Mouse (Mus musculus): ENCODE measurements around the gene March11.

The March11 gene

DNA sequence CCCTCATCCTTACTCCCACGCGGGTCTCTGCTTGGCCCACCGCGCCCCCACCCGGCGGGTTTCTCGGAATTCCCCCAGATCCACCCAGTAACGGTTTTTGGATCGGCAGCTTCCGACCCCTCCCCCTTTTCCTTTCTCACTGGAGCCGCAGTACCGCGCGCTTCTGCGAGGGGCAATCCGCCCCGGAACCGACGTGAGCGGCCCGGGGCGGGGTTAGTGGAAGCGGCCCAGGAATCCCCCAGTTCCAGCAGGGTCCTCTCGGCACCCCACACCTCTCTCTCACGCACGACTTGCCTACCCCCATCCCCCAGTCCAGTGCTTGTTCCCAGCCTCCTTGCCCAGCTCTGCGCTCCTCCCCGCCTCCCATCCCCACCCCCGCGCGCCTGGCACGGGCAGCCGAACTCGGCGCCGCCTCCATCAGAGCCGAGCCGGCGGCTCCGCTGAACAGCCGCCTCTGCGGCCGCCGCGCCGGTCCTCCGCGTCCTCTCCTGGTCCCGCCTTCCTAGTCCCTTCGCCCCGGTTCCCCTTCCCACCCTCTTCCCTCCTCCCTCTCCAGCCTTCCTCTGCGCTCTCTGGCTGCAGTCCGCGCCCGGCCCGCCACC is at the start of gene March11:
Gene March11, plus strand, starts transcription at position 420 of the 602 bp plus-strand sequence.
- DNase-seq, result peak; percentile 2

GRCm38 (mm10) chr15:26262336-26262735 is 46.5 kb upstream of the March11 start:
- DNase-seq, result no peak

DNA sequence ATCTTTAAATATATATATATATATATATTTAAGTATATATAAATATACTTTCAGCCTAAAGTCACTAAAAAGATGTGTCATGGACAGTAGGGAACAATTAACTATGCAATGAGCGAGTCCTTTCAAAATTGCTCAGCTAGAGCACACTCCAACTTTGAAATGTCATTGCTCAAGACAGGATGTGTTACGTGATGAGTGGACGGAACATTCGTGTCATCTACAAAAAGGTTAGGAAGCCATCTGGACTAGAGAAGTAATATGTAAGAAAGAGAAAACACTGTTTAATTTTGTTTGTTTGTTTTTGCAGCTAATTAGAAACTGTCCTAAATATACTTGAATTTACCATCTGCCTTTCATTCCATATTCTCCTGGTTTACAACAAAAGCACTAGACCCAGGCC is 39.3 kb upstream of the March11 start:
- DNase-seq, result no peak

DNA sequence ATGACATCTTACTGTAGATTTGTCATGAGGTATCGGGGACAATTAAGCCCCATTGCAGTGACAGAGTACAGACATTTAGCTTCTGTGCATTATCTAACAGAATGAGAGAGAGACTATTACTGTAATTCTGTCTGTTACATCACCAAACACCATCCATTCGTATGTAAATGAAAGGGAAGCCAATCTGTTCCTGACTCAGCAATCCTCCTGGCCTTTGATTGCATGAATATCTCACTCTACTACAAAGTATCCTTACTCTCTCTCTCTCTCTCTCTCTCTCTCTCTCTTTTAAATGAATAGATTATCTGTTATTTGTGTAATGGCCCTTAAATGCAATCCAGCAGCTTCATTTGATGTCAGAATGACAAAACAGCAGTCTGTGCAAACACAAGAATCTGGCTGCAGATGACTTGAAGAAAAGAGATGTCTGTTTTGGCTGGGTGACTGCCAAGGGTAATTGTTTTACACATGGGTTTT is 32.8 kb upstream of the March11 start:
- DNase-seq, result no peak

DNA sequence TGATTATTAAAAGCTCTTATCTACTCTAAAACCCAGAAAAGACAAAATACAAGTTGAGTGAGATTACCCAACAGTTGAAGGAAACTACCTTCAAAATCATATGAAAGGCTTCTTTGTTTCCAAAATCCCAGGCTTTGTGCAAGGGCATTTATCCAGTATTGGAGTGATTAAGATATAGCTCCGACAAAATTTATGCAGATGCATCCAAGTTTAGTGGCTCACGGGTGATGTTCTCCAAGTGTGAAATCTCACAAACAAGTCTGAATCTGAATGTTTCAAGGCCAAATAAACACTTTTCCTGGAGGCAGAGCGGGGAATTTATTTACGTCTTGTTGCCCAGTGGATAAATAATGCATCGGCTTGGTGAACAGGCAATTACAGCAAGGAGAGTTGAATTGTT is 32.2 kb upstream of the March11 start:
- no peak for DNase-seq

DNA sequence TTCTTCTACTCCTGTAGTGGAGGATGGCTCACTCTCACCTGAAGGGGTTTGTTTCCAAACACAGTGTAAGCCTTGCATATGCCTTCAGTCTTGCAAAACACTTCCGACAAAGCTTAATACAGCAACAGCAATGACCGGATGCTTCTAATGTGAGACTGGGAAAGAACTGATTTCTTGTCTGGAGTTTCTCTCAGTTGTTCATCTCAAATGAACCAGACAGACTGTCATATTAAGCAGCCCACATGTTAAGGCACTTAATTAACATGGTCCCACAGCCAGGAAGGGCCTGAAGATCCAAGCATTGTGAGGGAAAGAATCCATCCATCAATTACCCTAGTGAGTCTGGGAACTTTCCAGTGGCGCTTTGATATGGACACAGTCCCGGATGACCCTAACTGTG is 17.0 kb upstream of the March11 start:
- no peak for DNase-seq

DNA sequence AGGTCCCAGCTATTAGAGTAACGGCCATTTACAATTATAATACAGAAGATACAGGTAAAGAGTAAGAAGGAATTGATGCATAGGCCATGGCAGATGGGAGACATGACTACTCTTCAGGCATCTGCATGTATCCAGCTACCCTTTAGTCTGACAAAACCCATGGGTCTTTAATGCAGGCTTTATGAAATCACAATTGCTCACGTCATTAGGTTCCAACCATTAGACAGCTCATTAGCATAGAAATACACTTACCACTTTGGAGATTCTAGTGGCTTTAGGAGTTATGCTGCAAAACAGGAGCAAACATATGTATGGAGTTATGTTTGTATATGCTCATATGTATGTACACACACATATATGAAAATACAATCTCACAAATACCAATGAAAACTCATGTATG is 16.0 kb upstream of the March11 start:
- DNase-seq, result no peak

- no peak for DNase-seq
Observed at GRCm38 (mm10) chr15:26293215-26293614, 15.6 kb upstream of the March11 start.

DNA sequence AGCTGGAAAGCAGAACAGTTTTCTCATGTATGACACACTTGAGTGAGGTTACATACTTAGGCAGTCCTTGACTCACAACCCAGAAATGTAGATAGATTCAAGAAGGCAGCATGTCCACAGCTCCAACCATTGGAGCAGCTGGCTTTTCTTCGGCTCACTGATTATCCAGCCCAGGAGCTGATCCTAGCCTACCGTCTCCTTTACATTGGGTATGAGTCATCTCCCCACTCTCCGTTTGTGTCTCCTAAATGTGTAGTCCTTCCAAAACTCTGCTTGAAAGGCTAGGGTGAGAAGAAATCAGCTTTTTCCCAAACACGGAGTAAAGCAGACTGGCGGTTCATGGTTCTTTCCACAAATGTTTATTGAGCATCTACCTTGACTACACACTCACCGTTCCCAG is 10.2 kb upstream of the March11 start:
- DNase-seq, result no peak

DNA sequence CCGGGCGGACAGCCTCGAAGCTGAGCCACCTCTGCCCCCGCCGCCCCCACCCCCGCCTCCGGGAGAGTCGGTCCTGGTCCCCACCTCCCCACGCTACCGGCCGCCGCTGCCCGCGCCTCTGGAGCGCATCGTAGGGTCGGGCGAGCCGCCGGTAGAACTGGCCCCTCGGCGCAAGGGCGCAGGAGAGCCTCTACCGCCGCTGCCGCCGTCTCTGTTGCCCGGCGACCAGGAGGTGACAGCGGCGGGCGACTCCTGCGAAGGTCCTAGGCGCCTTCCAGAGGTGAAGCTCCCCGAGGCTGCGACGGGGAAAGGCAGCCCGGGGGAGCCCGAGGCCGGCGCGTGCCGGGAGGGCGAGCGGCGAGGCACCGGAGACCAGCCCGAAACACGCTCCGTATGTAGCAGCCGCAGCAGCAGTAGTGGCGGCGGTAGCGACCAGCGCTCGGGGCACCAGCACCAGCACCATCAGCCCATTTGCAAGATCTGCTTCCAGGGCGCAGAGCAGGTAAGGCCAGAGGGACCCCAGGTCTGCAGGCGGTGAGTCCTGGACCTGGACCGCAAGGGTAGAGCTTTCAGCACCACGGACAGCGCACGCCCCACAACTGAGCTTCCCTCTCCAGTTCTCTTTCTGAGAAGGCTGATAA is 563 bp downstream of the March11 start:
- DNase-seq, result peak; percentile 19

DNA sequence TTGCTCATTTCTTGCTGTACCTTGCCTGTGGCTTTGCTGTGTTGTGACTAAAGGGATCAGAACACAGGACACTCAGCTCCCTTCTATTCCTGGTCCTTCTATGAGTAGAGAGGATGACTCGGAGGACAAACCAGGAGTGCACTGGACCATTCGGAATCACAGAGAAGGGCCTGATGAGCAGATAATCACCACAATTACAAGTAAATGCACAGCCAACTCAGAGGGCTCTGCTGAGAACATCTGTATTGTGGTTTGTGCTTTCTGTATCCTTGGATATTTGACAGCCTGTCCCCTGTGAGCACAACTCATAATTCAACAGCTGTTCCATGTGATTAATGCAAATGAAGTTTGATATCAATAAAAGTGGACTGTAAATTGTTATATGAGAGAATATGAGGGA is 11.0 kb downstream of the March11 start:
- no peak for DNase-seq

- no peak for DNase-seq
Observed at GRCm38 (mm10) chr15:26320402-26320801, 11.6 kb downstream of the March11 start.

GRCm38 (mm10) chr15:26322804-26323203 is 14.0 kb downstream of the March11 start:
- no peak for DNase-seq

GRCm38 (mm10) chr15:26327157-26327556 is 18.3 kb downstream of the March11 start:
- no peak for DNase-seq

GRCm38 (mm10) chr15:26335791-26336190 is 26.9 kb downstream of the March11 start:
- no peak for DNase-seq

GRCm38 (mm10) chr15:26337775-26338174 is 28.9 kb downstream of the March11 start:
- DNase-seq, result no peak

GRCm38 (mm10) chr15:26338343-26338742 is 29.5 kb downstream of the March11 start:
- DNase-seq, result no peak

- DNase-seq, result no peak
Observed at GRCm38 (mm10) chr15:26340490-26340889, 31.6 kb downstream of the March11 start.

- no peak for DNase-seq
Observed at GRCm38 (mm10) chr15:26340966-26341365, 32.1 kb downstream of the March11 start.

- no peak for DNase-seq
Observed at GRCm38 (mm10) chr15:26344329-26344728, 35.5 kb downstream of the March11 start.

- DNase-seq, result no peak
Observed at GRCm38 (mm10) chr15:26353656-26354055, 44.8 kb downstream of the March11 start.

- DNase-seq, result no peak
Observed at GRCm38 (mm10) chr15:26365344-26365743, 56.5 kb downstream of the March11 start.

- no peak for DNase-seq
Observed at GRCm38 (mm10) chr15:26366511-26366910, 57.7 kb downstream of the March11 start.

- no peak for DNase-seq
Observed at GRCm38 (mm10) chr15:26373759-26374158, 64.9 kb downstream of the March11 start.

GRCm38 (mm10) chr15:26374232-26374631 is 65.4 kb downstream of the March11 start:
- no peak for DNase-seq
